Mouse (Mus musculus): Measurements from ENCODE around the gene Scamp4. TPM values are rescaled to one million over a fixed set of nuclear protein-coding genes. Genes with fewer than 3 reads are reported as not detected.
"Not testable (repeated sequence)": the region's sequence is repeated elsewhere in the genome, so short reads cannot be mapped to it uniquely, and the experiment has no call there.

Gene Scamp4
- total RNA-seq, 2 experiments from 2014 or later, result 49.7 to 54.4 TPM

DNA sequence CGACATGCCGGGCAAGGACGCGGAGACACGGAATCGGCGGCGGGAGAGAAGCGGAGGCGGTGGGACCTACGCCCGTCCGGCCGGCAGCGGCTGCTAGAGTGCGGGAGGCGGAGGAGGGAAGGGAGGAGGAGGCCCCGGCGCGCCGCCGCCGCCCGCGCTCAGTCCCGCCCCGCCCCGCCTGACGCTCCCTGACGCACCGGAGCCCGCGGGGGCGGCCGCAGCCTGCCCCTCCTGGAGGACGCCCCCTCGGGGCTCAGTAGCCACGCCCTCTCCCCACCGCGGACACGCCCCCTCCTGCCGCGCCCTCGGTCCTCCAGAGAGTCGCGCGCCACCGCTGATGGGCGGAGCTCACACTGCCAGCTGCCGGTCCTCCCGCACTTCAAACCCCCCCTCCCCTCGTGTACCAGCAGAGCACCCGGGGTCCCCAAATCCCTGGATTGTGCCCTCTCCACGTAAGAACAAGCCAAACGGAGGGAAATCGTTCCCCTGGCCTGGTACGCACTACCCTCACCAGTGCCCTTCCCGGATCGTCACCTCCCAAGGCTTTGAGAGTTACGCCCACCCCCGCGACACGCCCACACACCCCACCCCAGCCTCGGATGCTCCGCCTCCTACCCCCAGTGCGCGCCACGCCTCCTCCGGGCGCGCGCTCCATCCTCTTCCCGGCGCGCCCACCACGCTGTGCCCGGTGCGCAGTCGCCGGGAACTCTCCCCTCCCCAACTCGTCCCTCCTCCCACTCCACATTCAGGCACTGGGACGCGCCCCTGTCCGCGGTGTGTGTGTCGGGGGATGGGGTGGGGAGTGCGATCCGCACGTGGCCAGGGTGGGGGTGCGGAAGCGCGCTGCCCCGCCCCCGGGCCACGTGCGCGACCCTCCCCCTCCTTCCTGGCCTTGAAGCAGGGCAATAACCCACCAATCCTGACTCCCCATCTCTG lies 25.2 kb upstream of the Scamp4 start, which contains the start of gene Klf16:
Klf16 (minus strand) TSS at position 127 of the 936 bp plus-strand sequence.
- DNase-seq (ENCODE audit: low spot score in 2 of 2), result peak; percentile 99 to 100

DNA sequence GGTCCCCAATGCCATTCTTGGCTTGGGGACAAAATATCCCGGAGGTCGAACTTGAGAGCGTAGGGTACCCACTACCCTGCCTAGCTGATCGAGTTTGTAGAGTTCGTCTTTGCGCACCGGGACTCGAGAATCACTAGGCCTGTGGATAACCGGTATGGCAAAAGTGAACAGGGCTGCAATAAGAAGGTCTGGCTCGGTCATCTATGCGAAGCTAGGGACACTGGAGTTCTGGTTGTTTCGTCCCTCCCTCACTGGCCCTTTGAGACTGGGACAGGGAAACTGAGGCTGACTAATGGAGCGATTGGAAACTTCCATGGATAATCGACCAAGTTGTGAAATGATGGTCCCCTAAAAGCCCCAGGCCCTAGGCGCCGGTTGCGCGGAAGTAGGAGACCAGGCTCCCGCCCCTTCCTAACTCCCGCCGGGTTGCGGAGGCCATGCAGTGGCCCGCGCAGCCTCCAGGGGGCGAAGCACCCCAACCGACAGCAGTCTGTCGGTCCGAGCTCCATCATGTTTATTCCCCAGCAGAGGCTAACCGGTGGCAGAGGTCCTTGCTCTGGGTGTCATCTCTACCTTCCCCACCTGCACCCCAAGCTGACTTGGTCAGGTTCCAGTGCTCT lies 24.4 kb upstream of the Scamp4 start:
- DNase-seq (ENCODE audit: low spot score in 2 of 2), result peak; percentile 76 to 82

DNA sequence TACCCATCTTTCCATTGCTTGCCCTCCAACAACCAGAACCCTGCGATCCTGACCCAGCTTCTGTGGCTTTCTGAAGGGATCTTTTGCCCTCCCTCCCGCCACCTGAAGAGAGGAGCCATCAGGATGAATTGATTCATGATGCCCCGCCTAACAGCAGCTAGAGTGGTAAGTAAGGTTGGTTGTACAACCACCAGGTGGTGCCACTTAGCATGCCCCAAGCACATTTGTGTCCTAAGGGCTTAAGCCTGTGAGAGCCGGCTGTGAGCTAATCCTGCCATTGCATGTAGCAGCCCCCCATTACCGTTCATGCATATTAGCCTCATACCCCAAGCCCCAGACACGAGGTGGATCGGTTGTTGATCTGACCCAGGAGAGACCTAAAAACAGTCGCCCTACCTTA lies 23.8 kb upstream of the Scamp4 start:
- DNase-seq (ENCODE audit: low spot score in 2 of 2), result peak; percentile 42 to 49

DNA sequence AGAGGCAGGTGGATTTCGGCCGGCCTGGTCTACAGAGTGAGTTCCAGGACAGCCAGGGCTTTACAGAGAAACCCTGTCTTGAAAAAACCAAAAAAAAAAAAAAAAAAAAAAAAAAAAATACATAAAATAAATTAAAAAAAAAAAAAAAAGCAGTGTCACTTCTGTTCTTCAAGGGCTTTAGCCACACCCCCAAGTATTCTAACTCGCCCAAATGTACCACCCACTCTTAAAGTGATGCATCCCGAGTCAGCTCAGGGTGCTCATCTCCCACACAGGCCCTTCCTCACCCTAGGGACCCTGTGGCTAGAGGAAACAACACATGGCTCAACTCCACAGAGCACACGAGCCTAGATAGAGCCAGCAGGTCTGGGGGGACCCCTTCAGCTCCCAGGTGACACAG lies 19.6 kb upstream of the Scamp4 start:
- DNase-seq (ENCODE audit: low spot score in 2 of 2), result no peak

DNA sequence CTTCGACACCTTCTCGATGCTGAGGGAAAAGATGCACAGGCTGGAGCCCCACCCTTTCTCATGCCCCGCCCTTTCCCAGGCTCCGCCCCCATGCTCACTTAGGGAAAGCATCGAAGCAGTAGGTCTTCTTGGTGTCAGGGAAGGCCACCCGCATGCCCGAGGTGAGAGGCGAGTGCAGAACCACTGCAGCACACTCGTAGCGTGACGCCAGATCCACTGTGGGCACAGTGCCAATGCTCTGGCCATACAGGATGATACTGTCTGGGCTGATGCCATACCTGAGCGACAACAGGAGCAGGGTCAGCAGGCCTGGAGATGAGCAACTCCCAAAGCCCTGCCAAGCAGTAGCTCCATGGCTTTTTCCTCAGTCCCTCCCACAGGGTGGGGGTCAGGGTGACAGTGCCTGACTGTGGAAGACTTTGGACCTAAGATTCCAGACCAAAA lies 18.6 kb upstream of the Scamp4 start:
- peak in 1 of 2 experiments; percentile 38 for DNase-seq (ENCODE audit: low spot score in 2 of 2)

DNA sequence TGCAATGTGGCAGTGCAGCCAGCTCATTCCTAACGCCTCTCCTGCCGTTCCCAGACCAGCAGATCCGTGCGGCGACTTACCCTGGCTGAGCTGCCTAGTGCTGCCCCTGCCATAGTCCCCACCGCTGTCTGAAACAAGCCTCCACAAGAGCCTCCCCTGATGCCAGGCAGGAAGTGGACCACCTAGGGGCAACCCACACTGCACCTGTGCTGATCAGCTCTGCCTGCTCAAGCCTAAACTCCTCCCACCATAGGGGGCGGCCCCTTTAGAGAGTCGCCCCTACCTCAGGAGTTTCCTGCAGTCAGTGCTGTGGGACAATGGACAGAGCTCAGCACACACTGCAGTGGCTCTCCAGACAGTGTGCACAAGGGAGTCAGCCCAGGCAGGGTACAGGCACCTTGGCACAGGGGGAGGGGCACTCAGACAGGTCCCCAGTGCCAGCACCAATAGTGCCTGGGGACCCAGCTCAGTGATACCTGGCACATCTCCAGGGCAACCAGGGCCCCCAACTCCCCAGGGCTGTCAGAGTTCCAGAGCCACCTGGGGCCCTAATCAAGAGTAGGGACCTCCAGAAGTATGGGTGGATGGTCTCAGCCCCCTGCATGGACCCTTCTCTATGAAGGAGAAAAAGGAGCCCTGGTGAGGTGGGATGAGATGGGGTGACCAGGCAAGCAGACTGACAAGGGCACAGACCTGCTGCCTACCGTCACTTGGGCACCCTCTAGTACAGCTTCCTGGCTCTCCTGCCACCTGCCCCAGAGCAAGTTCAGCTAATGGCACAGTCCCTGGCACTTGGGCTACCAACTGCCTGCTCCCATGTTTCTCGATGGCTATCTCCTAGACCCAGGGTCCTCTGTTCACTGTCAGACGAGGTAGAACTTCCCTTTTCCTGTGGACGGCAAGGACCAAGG lies 17.8 kb upstream of the Scamp4 start:
- DNase-seq (ENCODE audit: low spot score in 2 of 2), result no peak

DNA sequence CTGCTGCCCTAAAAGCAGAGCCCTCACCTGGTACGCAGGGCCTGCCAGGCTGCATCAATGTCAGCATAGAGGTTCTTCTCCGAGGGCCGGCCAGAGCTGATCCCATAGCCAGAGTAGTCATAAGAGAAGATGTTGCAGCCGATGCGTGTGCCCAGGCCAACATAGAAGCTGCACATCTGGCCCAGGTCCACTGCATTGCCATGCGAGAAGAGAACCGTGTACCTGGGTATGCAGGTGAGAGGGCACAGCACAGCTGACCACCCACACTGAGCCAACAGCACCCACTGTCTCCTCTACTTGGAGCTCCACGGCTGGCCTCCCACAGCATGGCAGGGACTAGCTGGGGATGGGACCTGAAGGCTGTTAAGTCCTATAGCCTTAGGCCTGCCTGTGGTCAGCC lies 17.1 kb upstream of the Scamp4 start:
- DNase-seq (ENCODE audit: low spot score in 2 of 2), result no peak

DNA sequence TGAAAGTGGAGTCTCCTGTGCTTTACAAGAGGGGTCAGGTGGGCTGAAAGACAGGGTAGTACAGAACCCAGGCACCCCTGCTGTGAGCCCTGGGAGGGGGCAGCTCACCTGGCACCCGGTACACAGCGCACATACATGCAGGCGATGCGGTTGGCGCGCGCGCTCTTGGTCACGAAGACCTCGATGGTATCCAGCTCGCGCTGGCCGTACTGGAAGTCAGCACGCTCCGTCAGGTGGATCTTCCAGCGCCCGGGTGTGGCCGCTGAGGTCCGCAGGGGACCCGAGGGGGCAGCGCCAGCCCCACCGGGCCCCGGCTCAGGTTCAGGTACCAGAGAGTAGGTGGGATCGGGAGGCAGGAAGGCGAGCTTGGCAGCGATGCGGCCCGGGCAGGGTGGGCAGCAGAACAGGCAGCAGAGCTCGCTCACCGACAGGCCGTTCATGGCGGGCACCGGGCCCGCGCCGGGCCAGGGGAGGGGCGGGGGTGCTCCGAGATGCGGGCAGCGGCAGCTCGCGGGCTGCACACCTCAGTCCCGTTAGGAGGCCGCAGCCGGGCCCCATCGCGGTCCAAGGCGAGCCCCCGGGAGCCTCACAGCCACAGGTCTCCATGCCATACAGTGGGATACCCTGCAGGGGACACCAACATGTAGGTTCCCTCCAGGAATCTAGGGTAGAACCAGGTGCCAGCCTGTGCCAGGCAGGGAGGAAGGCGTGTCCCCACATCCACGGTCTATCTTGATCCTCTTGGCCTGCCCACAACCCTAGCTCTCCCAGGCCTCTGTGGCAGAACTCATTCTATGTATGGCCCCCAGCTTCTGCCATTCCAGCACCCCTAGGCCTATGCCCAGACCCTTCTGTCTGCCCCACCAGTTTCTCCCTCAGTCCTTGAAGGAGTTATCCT lies 16.0 kb upstream of the Scamp4 start:
- peak in 1 of 2 experiments; percentile 38 for DNase-seq (ENCODE audit: low spot score in 2 of 2)

DNA sequence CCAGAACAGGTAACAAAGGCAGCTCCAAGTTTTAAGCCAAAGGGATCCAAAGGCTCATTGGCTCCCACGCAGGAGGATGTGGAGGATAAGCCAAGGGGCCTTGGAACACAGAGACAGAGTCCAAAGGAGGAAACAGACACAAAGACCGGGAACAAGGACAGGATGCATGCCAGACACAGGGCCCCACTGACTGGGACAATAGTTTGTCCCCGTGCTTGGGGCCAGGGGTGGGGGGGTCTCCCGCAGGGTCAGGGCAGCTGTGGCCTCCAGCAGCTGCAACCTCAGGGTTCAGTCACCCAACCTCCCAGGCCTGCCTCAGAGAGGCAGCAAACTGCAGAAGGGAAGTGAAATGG lies 15.4 kb upstream of the Scamp4 start:
- DNase-seq (ENCODE audit: low spot score in 2 of 2), result peak in 1 of 2 experiments; percentile 25

DNA sequence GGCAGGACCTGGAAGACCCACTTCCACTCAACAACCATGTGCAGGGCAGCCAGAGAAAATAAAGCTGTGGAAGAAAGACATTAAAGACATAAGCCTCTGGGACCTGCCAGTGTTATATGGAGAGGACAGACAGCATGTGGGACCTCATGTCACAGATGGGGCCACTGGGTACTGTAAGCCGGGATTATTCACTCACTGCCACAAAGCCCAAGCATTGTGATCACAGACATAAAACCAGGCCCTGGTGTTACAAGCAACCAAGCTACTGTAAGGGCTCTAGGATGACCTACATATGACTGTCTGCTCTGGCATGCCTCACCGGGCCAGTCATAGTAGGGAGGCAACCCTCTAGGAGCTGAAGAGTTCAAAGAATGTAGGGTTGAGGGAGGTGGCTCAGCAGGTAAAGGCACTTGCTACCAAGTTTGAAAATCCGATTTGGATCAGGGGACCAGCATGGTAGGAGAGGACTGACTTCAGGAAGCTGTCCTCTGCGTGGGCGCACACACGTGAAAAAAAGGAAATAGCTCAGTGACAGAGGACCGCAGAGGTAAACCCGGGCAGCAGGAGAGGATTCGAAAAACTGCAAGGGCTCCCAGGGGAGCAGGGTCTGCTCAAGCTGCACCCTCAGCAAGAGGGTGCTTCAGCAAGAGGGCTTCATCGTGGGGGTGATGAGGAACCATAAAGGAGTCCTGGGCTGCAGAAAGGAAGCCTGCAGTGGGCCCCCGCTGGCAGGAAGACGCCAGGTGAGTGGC lies 13.4 kb upstream of the Scamp4 start:
- peak in 1 of 2 experiments; percentile 25 for DNase-seq (ENCODE audit: low spot score in 2 of 2)

DNA sequence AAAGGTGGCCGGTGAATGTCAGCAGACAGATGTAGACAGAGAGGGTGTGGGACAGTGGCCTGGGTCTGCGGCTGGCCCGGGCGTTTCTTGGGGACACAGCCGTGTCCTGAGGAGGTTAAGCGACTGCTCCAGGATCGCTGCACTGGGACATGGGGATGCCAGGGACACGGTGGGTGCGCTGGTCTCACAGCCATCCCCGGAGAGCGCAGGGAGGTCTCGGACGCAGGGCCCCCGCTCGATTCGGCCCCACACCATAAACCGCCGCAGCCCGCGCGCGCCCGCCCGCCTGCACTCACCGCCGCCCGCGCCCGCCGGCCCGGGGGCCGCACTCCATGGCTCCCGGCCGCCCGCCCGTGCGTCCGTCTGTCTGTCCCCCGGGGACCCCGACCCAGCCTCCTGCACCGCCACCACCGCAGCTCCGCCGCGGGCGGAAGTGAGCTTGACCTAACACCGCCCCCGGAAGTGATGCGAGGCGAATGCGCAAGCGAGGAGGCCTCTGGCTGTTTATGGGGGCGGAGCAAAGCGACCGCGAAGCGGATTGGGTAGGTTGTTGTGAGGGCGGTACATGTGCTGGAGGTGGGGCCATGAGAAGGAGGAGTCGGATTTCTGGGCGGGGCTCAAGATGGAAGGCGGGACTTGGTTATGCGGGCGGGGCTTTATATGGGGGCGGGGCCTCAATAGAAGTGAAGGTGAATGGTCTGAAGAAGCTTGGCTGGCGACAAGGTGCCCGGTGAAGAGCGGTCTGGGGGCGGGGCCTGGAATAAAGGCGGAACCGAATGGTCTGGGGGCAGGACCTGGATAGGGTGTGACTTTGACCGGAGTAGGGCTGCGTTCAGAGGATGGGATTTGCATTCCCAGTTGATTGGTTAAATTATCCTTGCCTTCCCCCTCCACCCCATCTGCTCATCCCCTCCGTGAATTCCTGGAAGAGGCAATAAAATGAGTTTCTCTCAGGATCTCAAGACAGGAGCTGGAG lies 12.5 kb upstream of the Scamp4 start, which contains the start of gene Abhd17a:
Abhd17a (minus strand) TSS at position 463 of the 976 bp plus-strand sequence.
- peak; percentile 87 to 93 for DNase-seq (ENCODE audit: low spot score in 2 of 2)

DNA sequence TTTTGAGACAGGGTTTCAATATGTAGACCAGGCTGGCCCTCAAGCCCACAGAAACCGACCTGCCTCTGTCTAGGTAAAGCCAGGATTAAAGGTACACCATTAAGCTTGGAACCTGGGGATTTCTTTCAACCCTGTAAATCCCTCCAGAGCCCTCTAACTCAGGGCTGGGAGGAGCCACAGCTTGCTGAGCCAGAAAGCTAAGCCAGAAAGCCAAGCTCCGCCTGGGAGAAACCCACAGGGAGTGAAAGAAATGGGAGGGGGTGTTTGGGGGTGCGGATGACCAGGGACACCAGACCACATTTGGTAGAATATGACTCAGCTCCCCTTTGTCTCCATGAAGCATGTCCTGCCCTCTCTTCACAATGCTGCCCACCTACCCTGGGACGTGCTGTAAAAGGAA lies 6.4 kb upstream of the Scamp4 start:
- DNase-seq (ENCODE audit: low spot score in 2 of 2), result no peak

DNA sequence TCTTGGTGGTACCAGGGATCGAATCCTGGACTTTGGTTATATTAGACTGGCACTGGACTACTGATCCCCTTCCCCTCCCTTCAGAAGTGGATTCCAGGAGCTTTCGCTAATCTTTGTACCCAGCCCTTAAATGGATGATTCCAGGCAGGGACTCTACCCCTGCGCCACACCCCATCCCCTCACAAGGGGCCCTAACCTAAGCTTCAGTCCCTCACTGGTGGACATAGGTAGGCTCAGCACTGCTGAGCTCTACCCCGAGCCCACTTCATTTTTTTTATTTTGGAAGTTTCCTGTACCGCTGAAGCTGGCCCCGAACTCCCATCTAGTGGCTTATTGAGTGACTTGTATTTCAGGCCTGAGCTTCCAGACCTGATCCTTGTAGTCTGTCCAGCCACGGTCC lies 692 bp downstream of the Scamp4 start:
- no peak for DNase-seq (ENCODE audit: low spot score in 2 of 2)

DNA sequence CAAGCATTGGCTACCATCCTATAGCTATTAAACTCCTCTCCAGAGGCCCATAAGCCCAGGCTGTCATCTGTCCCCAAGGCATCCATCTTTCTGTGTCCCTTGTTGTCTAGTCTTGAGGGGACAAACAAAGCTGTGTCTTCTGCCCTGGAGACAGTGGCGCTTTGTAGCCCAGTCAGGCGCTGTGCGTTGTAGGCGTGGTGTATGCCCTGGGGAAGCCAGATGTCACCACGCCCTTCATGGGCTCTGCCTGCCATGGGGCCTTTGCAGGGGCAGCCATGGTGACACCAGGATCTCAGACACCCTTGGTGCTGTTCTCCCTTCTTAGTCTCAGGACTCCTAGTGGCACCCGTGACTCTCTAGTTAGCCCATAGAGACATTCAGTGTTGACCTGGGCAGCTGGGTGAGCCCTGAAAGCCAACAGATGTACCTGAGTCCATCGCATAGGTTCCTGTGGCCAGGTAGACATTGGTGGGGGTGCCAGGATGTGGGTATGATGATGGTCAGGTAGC lies 1.4 kb downstream of the Scamp4 start:
- no peak for DNase-seq (ENCODE audit: low spot score in 2 of 2)

DNA sequence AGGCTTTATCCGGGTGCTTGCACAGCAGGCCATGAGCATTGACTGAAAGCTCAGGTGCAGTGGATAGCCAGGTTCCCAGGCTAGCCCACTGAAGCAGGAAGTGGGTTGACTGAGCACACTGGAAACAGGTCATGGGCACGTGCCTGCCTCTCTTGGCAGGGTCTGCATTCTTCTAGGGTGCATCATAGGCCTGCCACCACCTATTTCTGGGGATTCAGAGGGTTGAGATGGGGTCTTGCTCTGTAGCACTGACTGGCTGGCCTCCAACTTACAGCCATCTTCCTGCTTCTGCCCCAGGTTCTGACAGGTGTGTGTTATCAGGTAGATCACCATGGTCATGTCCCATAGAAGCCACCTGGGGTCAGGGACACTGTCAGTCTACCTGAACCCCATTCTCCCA lies 2.3 kb downstream of the Scamp4 start:
- DNase-seq (ENCODE audit: low spot score in 2 of 2), result no peak

DNA sequence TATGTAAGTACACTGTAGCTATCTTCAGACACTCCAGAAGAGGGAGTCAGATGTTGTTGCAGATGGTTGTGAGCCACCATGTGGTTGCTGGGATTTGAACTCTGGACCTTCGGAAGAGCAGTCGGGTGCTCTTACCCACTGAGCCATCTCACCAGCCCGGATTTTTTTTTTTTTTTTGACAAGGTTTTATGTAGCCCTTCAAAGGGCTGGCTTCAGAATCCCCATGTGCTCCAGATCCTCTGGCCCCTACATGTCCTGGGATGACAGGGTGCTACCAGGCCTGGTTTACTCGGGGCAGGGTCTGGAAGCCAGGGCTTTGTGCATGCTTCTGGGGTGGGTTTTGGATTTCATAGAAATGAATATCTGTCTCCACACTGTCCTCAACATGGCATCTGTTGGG lies 3.0 kb downstream of the Scamp4 start, which contains the start of gene Gm49322:
Gm49322 (plus strand) TSS at position 301 of the 400 bp plus-strand sequence.
- not testable (repeated sequence) for DNase-seq (ENCODE audit: low spot score in 2 of 2)

DNA sequence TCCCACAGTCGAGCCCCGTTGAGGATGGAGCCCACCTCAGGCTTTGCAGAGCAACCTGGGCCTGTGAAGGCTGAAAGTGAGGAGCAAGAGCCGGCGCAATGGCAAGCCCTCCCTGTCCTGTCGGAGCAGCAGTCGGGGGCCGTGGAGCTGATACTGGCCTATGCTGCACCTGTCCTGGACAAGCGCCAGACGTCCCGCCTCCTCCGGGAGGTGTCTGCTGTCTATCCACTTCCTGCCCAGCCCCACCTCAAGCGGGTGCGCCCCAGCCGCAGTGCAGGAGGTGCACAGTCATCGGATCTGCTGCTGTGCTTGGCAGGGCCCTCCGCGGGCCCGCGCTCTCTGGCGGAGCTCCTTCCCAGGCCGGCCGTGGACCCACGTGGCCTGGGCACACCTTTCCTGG lies 3.6 kb downstream of the Scamp4 start:
- DNase-seq (ENCODE audit: low spot score in 2 of 2), result no peak

Data from adrenal gland, adult 18-20 months (tissue).